Mouse (Mus musculus) myocyte (in vitro differentiated cells): ENCODE measurements around the gene Spcs3. TPM values are rescaled to one million over a fixed set of nuclear protein-coding genes. Genes with fewer than 3 reads are reported as not detected.

Experiments
- H3K27me3 ChIP-seq: one replicate; pipeline ENCODE4 v1.6.1; 2011; ENCODE audit not compliant: control insufficient read depth, insufficient read depth, insufficient read length
- H3K36me3 ChIP-seq: one replicate; pipeline ENCODE4 v1.6.1; 2011; ENCODE audit not compliant: control insufficient read depth, insufficient read depth
- H3K4me2 ChIP-seq: one replicate; pipeline ENCODE4 v1.6.1; 2011; ENCODE audit warnings: low read depth, control low read depth
- H3K4me3 ChIP-seq: one replicate; pipeline ENCODE4 v1.5.1; 2011; ENCODE audit warnings: mild to moderate bottlenecking, control low read depth, moderate library complexity
- H3K79me2 ChIP-seq: one replicate; pipeline ENCODE4 v1.6.1; 2011; ENCODE audit not compliant: control insufficient read depth, insufficient read depth
- H3ac ChIP-seq: one replicate; pipeline ENCODE4 v1.6.1; 2011; ENCODE audit not compliant: control insufficient read depth, insufficient read length
- CEBPB ChIP-seq: IDR thresholded peaks from 2 replicates; pipeline ENCODE4 v1.6.1; 2011; ENCODE audit warnings: mild to moderate bottlenecking, moderate library complexity; ENCODE audit not compliant: poor library complexity, insufficient read depth, severe bottlenecking
- E2F4 ChIP-seq: IDR thresholded peaks from one replicate; pipeline ENCODE4 v1.6.1; 2011; ENCODE audit warnings: mild to moderate bottlenecking, control low read depth, moderate library complexity; ENCODE audit not compliant: insufficient read depth
- MAX ChIP-seq: IDR thresholded peaks from one replicate; pipeline ENCODE4 v1.6.1; 2011; ENCODE audit warnings: low read depth, mild to moderate bottlenecking, control low read depth
- MYOD1 ChIP-seq, 3 experiments: IDR thresholded peaks; one replicate each; pipeline ENCODE4 v1.6.1; 2011; ENCODE audit warnings: control low read depth in 2 of 3, low read depth in 2 of 3, mild to moderate bottlenecking in 2 of 3, moderate library complexity in 1 of 3; ENCODE audit not compliant: insufficient read length in 2 of 3, control insufficient read depth in 1 of 3
- MYOG ChIP-seq, 3 experiments: IDR thresholded peaks; one replicate each; pipeline ENCODE4 v1.6.1; 2011; ENCODE audit warnings: control low read depth in 2 of 3, low read depth in 2 of 3, mild to moderate bottlenecking in 2 of 3; ENCODE audit not compliant: insufficient read length in 2 of 3, control insufficient read depth in 1 of 3, insufficient read depth in 1 of 3
- POLR2A ChIP-seq: IDR thresholded peaks from one replicate; pipeline ENCODE4 v1.6.1; 2011; ENCODE audit warnings: low read depth, mild to moderate bottlenecking, control low read depth, moderate library complexity; ENCODE audit not compliant: insufficient read length
- POLR2AphosphoS2 ChIP-seq: IDR thresholded peaks from one replicate; pipeline ENCODE4 v1.6.1; 2011; ENCODE audit warnings: low read depth, control low read depth; ENCODE audit not compliant: insufficient read length
- REST ChIP-seq: IDR thresholded peaks from one replicate; pipeline ENCODE4 v1.6.1; 2011; ENCODE audit warnings: mild to moderate bottlenecking, control low read depth, moderate library complexity; ENCODE audit not compliant: insufficient read depth, insufficient read length
- SRF ChIP-seq: IDR thresholded peaks from one replicate; pipeline ENCODE4 v1.6.1; 2011; ENCODE audit warnings: low read depth; ENCODE audit not compliant: control insufficient read depth, insufficient read length
- TCF12 ChIP-seq: IDR thresholded peaks from one replicate; pipeline ENCODE4 v1.6.1; 2011; ENCODE audit warnings: mild to moderate bottlenecking, control low read depth; ENCODE audit not compliant: poor library complexity, insufficient read depth, severe bottlenecking
- TCF3 ChIP-seq: IDR thresholded peaks from one replicate; pipeline ENCODE4 v1.6.1; 2011; ENCODE audit warnings: low read depth, control low read depth; ENCODE audit not compliant: insufficient read length
- USF1 ChIP-seq: IDR thresholded peaks from one replicate; pipeline ENCODE4 v1.6.1; 2011; ENCODE audit warnings: low read depth, mild to moderate bottlenecking, control low read depth, moderate library complexity
- polyA plus RNA-seq: library from polyadenylated mRNA; unstranded; fragments of >200 nt; fragmentation: generic; extraction: Trizol; gene quantifications from one replicate; pipeline ENCODE4 v1.2.1, GENCODE M21; 2012; ENCODE audit warnings: missing spikeins

Spcs3 gene
- polyA plus RNA-seq, 1 experiment = 18.3 TPM

DNA sequence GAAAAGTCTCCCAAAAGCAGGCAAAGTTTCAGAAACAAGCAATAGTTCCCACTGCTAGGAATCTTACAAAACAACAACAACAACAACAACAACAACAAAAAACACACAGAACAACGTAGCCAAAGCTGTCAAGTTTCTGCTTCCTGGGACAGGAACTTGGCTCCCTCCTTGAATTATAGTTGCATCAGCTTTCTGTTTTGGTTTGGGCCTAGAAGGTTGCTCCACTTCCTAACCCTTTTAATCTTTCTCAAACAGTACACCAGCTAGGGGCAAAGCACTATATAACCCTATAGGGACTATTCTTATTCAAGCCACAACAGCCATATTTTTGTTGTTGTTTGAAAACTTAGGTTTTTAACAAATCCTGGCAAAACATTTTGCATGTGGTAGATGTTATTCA lies 11.5 kb upstream of the Spcs3 start:
- Histone ChIP-seq H3K36me3 (no peaks in the 10 kb centered on the region), H3K79me2 (no peaks in the 10 kb centered on the region), H3ac (no peak overlapping the region), H3K4me3 (no peak overlapping the region), H3K27me3 (no peaks in the 10 kb centered on the region), H3K4me2 (no peak overlapping the region)
- no peak for TF ChIP-seq CEBPB
- no peak for TF ChIP-seq MYOD1 (IDR thresholded peaks at IDR 0.05; ENCODE audit: control insufficient read depth in 1 of 3, insufficient read length in 2 of 3, low read depth in 2 of 3)

DNA sequence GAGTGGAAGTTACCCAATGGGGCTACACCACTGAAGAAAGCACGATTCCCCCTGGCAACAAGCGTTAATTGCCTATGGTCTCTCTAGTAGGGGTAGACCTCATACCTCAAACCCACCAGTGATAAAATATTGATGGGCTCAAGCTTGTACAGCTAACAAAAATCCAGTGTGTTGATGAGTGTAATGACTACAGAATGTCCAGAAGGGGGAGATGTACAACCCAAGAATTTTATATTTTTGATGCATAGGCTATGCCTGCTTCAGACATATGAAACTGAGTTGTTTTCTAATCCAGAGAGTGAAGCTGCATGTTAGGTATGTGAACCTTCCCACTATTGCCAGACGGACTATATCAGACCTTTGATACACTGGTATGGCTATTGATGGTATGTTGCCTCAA lies 7.5 kb upstream of the Spcs3 start:
- H3K36me3 ChIP-seq = no peaks in the 10 kb centered on the region
- no peak overlapping the region for H3K4me2 ChIP-seq
- no peak overlapping the region for H3K4me3 ChIP-seq
- TF ChIP-seq CEBPB = no peak
- no peak for TF ChIP-seq MYOG (IDR thresholded peaks at IDR 0.05; ENCODE audit: control insufficient read depth in 1 of 3, insufficient read depth in 1 of 3, insufficient read length in 2 of 3, low read depth in 2 of 3)
- no peak for TF ChIP-seq POLR2AphosphoS2
- no peak for TF ChIP-seq MAX
- TF ChIP-seq TCF3 = no peak
- no peak for TF ChIP-seq USF1
- TF ChIP-seq E2F4 = no peak
- TF ChIP-seq REST = no peak
- TF ChIP-seq SRF = no peak
- no peaks in the 10 kb centered on the region for H3K79me2 ChIP-seq
- no peaks in the 10 kb centered on the region for H3K27me3 ChIP-seq
- H3ac ChIP-seq = no peak overlapping the region

DNA sequence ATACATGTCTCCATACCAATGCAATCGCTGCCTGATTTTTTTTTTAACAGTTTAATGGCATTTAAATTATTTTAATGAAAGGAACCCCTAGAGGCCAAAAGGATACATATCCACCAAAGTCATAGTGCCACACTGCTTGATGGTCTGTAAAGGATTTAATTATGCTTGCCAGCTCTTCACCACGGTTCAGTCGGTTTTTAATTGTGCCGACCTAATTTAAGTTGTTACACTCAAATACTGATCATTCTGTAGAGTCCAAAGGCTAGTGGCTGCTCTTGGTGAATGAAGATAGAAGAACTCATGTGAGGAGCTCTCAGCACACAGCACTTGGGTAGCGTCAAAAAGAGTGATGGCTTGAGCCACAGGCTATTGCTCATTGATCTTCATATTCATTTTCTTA lies 5.4 kb upstream of the Spcs3 start:
- Histone ChIP-seq H3ac (no peak overlapping the region), H3K27me3 (no peaks in the 10 kb centered on the region), H3K36me3 (no peaks in the 10 kb centered on the region), H3K4me3 (no peak overlapping the region), H3K79me2 (no peaks in the 10 kb centered on the region), H3K4me2 (no peak overlapping the region)
- no peak for TF ChIP-seq TCF3
- TF ChIP-seq USF1 = no peak
- no peak for TF ChIP-seq MYOG (IDR thresholded peaks at IDR 0.05; ENCODE audit: control insufficient read depth in 1 of 3, insufficient read depth in 1 of 3, insufficient read length in 2 of 3, low read depth in 2 of 3)
- TF ChIP-seq CEBPB = no peak
- TF ChIP-seq REST = no peak
- TF ChIP-seq MYOD1 (IDR thresholded peaks at IDR 0.05; ENCODE audit: control insufficient read depth in 1 of 3, insufficient read length in 2 of 3, low read depth in 2 of 3) = no peak
- no peak for TF ChIP-seq MAX
- no peak for TF ChIP-seq POLR2A
- TF ChIP-seq POLR2AphosphoS2 = no peak
- no peak for TF ChIP-seq E2F4
- no peak for TF ChIP-seq SRF
- TF ChIP-seq TCF12 = no peak

DNA sequence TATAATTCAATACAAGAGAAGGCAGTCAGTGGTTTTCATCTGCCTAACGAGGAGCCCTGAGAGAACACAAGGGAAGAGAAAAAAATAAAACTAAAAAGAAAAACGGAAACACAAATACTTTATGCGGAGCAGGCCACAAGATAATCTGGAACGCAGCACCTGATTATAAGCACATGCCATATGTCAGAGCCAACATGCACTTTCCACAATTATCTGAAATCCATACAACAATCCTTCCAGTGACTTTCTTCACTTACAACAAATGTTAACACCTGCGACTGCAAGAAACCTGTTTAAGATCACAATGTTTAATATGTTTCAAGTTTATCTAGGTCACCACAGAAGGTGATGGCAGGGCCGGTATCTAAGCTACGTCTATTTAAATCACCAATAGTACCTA lies 1.2 kb downstream of the Spcs3 start:
- Histone ChIP-seq H3K4me3 (peak overlapping the region; percentile 62), H3K27me3 (no peaks in the 10 kb centered on the region), H3K4me2 (peak overlapping the region; percentile 98), H3ac (peak overlapping the region; percentile 76), H3K79me2 (peaks cover 47% of the 10 kb centered on the region), H3K36me3 (peaks cover 10% of the 10 kb centered on the region)
- TF ChIP-seq POLR2AphosphoS2 = no peak
- TF ChIP-seq CEBPB = no peak
- TF ChIP-seq E2F4 = no peak
- TF ChIP-seq MYOG (IDR thresholded peaks at IDR 0.05; ENCODE audit: control insufficient read depth in 1 of 3, insufficient read depth in 1 of 3, insufficient read length in 2 of 3, low read depth in 2 of 3) = no peak
- TF ChIP-seq SRF = no peak
- TF ChIP-seq MYOD1 (IDR thresholded peaks at IDR 0.05; ENCODE audit: control insufficient read depth in 1 of 3, insufficient read length in 2 of 3, low read depth in 2 of 3) = no peak
- TF ChIP-seq TCF12 = no peak
- TF ChIP-seq REST = no peak

DNA sequence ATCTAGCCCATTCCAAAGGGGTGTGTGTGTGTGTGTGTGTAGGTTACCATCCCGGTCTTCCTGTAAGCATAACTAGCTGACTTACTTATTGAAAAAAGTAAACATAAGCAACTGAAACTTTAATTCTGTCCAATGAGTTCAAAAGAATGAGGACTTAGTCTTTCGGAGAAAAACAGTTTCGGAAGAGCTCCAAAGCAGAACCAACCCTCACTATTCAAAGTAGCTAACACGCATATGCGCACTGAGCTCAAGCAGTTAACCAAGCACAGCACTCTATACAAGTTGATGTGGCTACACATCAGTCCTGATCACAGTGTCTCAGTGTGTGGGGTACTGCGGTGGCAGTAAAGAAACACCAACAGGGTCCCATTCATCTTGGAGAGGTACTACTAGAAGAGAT lies 3.1 kb downstream of the Spcs3 start:
- TF ChIP-seq POLR2AphosphoS2 (no peak), USF1 (no peak)
- no peak overlapping the region for H3ac ChIP-seq
- no peak overlapping the region for H3K4me2 ChIP-seq
- peaks cover 47% of the 10 kb centered on the region for H3K79me2 ChIP-seq
- H3K36me3 ChIP-seq = peaks cover 27% of the 10 kb centered on the region
- no peaks in the 10 kb centered on the region for H3K27me3 ChIP-seq
- H3K4me3 ChIP-seq = no peak overlapping the region
